Mouse (Mus musculus) ZHBTc4 (cell line): ENCODE measurements at regions not wholly inside any gene's neighbourhood (a gene's known extent, or its start where the extent isn't known, plus 50 kb on each side); places are given as distances from the start of the nearest gene placed in this dataset.

Experiments used
- DNase-seq: peaks from one replicate; pipeline ENCODE4 v3.0.0-alpha.2; 2011; ENCODE audit warnings: low read depth, low spot score

- peak; percentile 28 for DNase-seq
These were observed 259.0 kb downstream of the Nek10 start for GRCm38 (mm10) chr14:15061966-15062860.

- no peak for DNase-seq
These were observed 259.7 kb downstream of the Nek10 start for GRCm38 (mm10) chr14:15062861-15063418.

- DNase-seq = no peak
These were observed 261.8 kb downstream of the Nek10 start for GRCm38 (mm10) chr14:15064991-15065525.

GRCm38 (mm10) chr14:15075877-15076276, 272.7 kb downstream of the Nek10 start:
- no peak for DNase-seq

- DNase-seq = no peak
These were observed 279.7 kb downstream of the Nek10 start for GRCm38 (mm10) chr14:15082889-15083288.

GRCm38 (mm10) chr14:15083812-15084211, 280.6 kb downstream of the Nek10 start:
- no peak for DNase-seq

GRCm38 (mm10) chr14:15087061-15087460, 283.8 kb downstream of the Nek10 start:
- DNase-seq = no peak

GRCm38 (mm10) chr14:15096865-15097264, 293.6 kb downstream of the Nek10 start:
- DNase-seq = no peak

GRCm38 (mm10) chr14:15099909-15100308, 296.7 kb downstream of the Nek10 start:
- DNase-seq = no peak

GRCm38 (mm10) chr14:15107795-15108321, 304.6 kb downstream of the Nek10 start:
- no peak for DNase-seq

GRCm38 (mm10) chr14:15119745-15120144, 316.5 kb downstream of the Nek10 start:
- no peak for DNase-seq

- DNase-seq = no peak
These were observed 310.6 kb downstream of the Lrrc3b start for GRCm38 (mm10) chr14:15128157-15128556.

- DNase-seq = peak; percentile 56
These were observed 297.9 kb downstream of the Lrrc3b start for GRCm38 (mm10) chr14:15140871-15141270.

- no peak for DNase-seq
These were observed 295.9 kb downstream of the Lrrc3b start for GRCm38 (mm10) chr14:15142839-15143238.

- no peak for DNase-seq
These were observed 290.3 kb downstream of the Lrrc3b start for GRCm38 (mm10) chr14:15148516-15148915.
